Mouse (Mus musculus): ENCODE measurements around the gene Srp54a. TPM values are rescaled to one million over a fixed set of nuclear protein-coding genes. Genes with fewer than 3 reads are reported as not detected.
A peak's percentile ranks its signal among the peaks of the same experiment; 100 is the strongest.
"Not testable (repeated sequence)": the region's sequence is repeated elsewhere in the genome, so short reads cannot be mapped to it uniquely, and the experiment has no call there.

Gene Srp54a
- polyA plus RNA-seq, 1 experiment from 2014 or later, result 179 TPM

DNA sequence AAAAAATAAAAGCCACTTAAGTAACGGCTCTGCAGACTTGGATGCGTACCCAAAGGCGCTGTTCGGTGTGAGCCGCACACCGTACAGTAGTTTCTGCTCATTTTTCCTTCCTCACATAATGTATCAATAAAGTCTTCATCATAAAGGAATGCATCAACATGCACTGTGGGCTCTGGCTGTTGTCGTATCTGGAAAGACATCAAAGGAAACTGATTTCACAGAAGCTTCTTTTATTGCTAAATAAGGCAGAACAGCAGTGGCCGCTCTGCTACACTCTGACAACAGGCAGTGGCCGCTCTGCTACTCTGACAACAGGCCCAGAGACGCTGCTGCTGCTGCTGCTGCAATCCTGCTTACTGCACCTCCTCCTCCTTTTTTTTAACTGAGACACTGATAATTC, 19.1 kb upstream of the Srp54a start:
- ATAC-seq (ENCODE audit: insufficient number of reproducible peaks, insufficient read depth, low FRiP score, low TSS enrichment), result no peak
- no peaks in the 10 kb centered on the region for H3K9me3 ChIP-seq
- H3K27me3 ChIP-seq, result no peaks in the 10 kb centered on the region
- WGBS, result 82% methylated on average over 10 of the region's 10 CpGs
- no peaks in the 10 kb centered on the region for H3K4me1 ChIP-seq
- H3K36me3 ChIP-seq, result peaks cover 15% of the 10 kb centered on the region
- H3K4me2 ChIP-seq (replicated peaks), result no peak overlapping the region
- no peak overlapping the region for H3K4me3 ChIP-seq
- H3K27ac ChIP-seq, result no peak overlapping the region
- H3K9ac ChIP-seq, result no peak overlapping the region

DNA sequence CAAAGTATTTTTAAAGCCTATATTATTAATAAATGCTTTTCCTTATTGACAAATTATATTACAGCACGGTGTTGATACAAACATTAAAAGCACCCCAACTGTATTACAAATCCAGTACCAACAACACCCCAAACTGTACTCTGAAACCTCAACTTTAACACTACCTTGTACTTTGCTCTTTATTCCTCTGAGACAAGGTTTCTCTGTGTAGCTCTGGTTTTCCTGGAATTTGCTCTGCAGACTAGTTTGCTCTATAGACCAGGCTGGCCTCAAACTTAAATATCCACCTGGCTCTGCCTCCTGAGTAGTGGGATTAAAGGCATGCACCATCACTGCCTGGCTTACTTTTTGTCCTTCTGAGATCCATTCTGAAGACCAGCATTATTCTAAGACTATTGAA, 17.9 kb upstream of the Srp54a start:
- Histone ChIP-seq H3K4me2 (replicated peaks) (no peak overlapping the region), H3K27ac (no peak overlapping the region), H3K4me1 (no peaks in the 10 kb centered on the region), H3K9ac (no peak overlapping the region), H3K9me3 (no peaks in the 10 kb centered on the region), H3K36me3 (peaks cover 12% of the 10 kb centered on the region; the same call in 1 of the 2 replicates), H3K4me3 (no peak overlapping the region), H3K27me3 (no peaks in the 10 kb centered on the region)
- WGBS, result 80% methylated on average over 1 of the region's 1 CpGs
- no peak for ATAC-seq (ENCODE audit: insufficient number of reproducible peaks, insufficient read depth, low FRiP score, low TSS enrichment)

- H3K36me3 ChIP-seq, result 0 out of 2 replicates have a peak, but pooled peaks cover 8% of the 10 kb centered on the region
- no peak for ATAC-seq (ENCODE audit: insufficient number of reproducible peaks, insufficient read depth, low FRiP score, low TSS enrichment)
- H3K4me1 ChIP-seq, result no peaks in the 10 kb centered on the region
Measured at GRCm38 (mm10) chr12:55072495-55072894, 7.6 kb upstream of the Srp54a start.

DNA sequence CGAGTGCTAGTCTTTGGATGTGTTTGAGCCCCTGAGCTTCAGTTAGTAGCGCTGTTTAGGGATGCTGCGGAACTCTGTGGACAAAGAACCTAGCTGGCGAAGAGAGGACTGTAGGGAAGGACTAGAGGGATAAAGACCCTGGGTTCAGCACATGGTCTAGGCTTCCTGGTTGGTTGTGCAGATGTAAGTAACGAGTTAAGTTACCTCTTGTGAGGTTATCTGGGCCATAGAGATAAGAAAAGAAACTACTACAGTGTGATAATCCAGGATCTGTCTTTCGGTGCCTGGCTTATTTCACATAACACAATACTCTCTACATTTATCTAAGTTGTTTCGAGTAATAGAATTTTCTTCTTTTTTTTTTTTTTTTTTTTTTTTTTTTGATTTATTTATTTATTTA, 6.4 kb upstream of the Srp54a start:
- no peak overlapping the region for H3K9ac ChIP-seq
- 93% methylated on average over 7 of the region's 7 CpGs for WGBS

More at GRCm38 (mm10) chr12:55072495-55072894, 7.6 kb upstream of the Srp54a start:
- WGBS, result 74% methylated on average over 4 of the region's 4 CpGs
- H3K9ac ChIP-seq, result no peak overlapping the region
- H3K27me3 ChIP-seq, result no peaks in the 10 kb centered on the region
- no peak overlapping the region for H3K4me2 ChIP-seq (replicated peaks)
- H3K27ac ChIP-seq, result no peak overlapping the region
- H3K9me3 ChIP-seq, result no peaks in the 10 kb centered on the region
- H3K4me3 ChIP-seq, result no peak overlapping the region

GRCm38 (mm10) chr12:55075296-55075695, 4.8 kb upstream of the Srp54a start:
- no peaks in the 10 kb centered on the region for H3K36me3 ChIP-seq
- no peak overlapping the region for H3K9ac ChIP-seq
- H3K4me3 ChIP-seq, result no peak overlapping the region
- no peaks in the 10 kb centered on the region for H3K27me3 ChIP-seq
- no peaks in the 10 kb centered on the region for H3K4me1 ChIP-seq
- 92% methylated on average over 2 of the region's 2 CpGs for WGBS
- no peak for ATAC-seq (ENCODE audit: insufficient number of reproducible peaks, insufficient read depth, low FRiP score, low TSS enrichment)
- no peaks in the 10 kb centered on the region for H3K9me3 ChIP-seq
- H3K4me2 ChIP-seq (replicated peaks), result no peak overlapping the region
- H3K27ac ChIP-seq, result no peak overlapping the region

More for the DNA sequence above, 6.4 kb upstream of the Srp54a start:
- Histone ChIP-seq H3K27ac (no peak overlapping the region), H3K4me1 (no peaks in the 10 kb centered on the region), H3K9me3 (no peaks in the 10 kb centered on the region), H3K27me3 (no peaks in the 10 kb centered on the region), H3K36me3 (no peaks in the 10 kb centered on the region), H3K4me2 (replicated peaks) (no peak overlapping the region), H3K4me3 (no peak overlapping the region)
- no peak for ATAC-seq (ENCODE audit: insufficient number of reproducible peaks, insufficient read depth, low FRiP score, low TSS enrichment)

GRCm38 (mm10) chr12:55078706-55079105, 1.4 kb upstream of the Srp54a start:
- H3K4me3 ChIP-seq, result not testable (repeated sequence)
- H3K4me2 ChIP-seq (replicated peaks), result peak overlapping the region; percentile 55; the same call in 1 of the 2 replicates
- WGBS, result 45% methylated on average over 2 of the region's 2 CpGs

GRCm38 (mm10) chr12:55080601-55080942, 510 bp downstream of the Srp54a start:
- H3K27me3 ChIP-seq, H3K4me1 ChIP-seq, H3K9me3 ChIP-seq, H3K36me3 ChIP-seq: not testable (repeated sequence)
- under 1% methylated on average over 25 of the region's 25 CpGs for WGBS
- Histone ChIP-seq H3K27ac (peak overlapping the region; percentile 91), H3K4me2 (replicated peaks) (peak overlapping the region; percentile 42), H3K4me3 (peak overlapping the region; percentile 73), H3K9ac (peak overlapping the region; percentile 77)
- peak; percentile 49 for ATAC-seq (ENCODE audit: insufficient number of reproducible peaks, insufficient read depth, low FRiP score, low TSS enrichment)

More at GRCm38 (mm10) chr12:55078706-55079105, 1.4 kb upstream of the Srp54a start:
- H3K4me1 ChIP-seq; H3K9me3 ChIP-seq; H3K36me3 ChIP-seq; H3K9ac ChIP-seq; ATAC-seq (ENCODE audit: insufficient number of reproducible peaks, insufficient read depth, low FRiP score, low TSS enrichment); H3K27ac ChIP-seq; H3K27me3 ChIP-seq: not testable (repeated sequence)

DNA sequence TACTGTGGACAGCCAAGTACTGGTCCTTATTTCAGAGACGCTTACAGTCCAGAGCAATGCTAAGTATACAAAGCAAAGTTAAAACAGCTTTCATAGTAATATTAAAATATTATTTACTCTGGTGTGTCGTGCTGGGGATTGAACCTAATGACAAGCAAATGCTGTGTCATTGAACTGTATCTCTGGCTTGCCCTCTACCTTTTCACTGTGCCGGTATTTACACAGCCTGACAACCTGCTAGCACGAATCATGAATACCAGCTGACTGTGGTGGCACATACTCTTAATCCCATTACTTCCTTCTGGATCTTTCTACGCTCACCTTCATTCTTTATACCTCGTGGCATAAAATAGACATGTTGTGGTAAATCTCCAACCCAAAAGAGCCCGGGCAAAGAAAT, 12.1 kb downstream of the Srp54a start:
- H3K27ac ChIP-seq; H3K9ac ChIP-seq; ATAC-seq (ENCODE audit: insufficient number of reproducible peaks, insufficient read depth, low FRiP score, low TSS enrichment); H3K27me3 ChIP-seq; H3K4me3 ChIP-seq; H3K36me3 ChIP-seq; H3K4me2 ChIP-seq (replicated peaks); H3K4me1 ChIP-seq; H3K9me3 ChIP-seq: not testable (repeated sequence)
- 100% methylated on average over 1 of the region's 7 CpGs for WGBS

- WGBS, result no CpG with 5 or more reads among the region's 7 CpGs
- not testable (repeated sequence) for H3K4me3 ChIP-seq; H3K9ac ChIP-seq; H3K36me3 ChIP-seq; H3K9me3 ChIP-seq; H3K27ac ChIP-seq; H3K27me3 ChIP-seq; H3K4me2 ChIP-seq (replicated peaks); ATAC-seq (ENCODE audit: insufficient number of reproducible peaks, insufficient read depth, low FRiP score, low TSS enrichment); H3K4me1 ChIP-seq
Measured at GRCm38 (mm10) chr12:55112616-55113015, 32.6 kb downstream of the Srp54a start.

DNA sequence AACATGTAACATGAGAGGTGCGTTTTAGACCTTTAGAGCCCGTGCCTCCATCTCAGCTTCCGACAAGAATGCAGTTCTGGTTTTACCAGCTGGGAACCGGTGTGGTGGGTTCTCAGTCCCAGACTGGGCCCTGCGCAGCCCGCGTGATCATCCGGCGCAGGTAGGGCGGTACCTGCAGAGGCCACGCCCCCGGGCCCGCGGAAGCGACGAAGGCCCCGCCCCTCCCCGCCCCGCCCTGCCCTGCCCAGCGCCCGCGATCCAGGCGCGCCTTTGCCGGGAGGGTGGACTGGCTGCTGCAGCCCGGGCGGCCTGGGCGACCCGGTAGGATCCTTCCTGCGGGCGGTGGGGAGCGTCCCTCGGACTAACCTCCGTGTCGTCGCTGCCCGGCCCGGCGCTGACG, 44.2 kb downstream of the Srp54a start, which contains the start of gene Fam177a:
TSS of gene Fam177a (plus strand) at position 228 of the 400 bp plus-strand sequence.
- not testable (repeated sequence) for H3K9me3 ChIP-seq; H3K36me3 ChIP-seq; H3K27ac ChIP-seq; H3K4me2 ChIP-seq (replicated peaks); H3K4me1 ChIP-seq; H3K27me3 ChIP-seq; H3K4me3 ChIP-seq; H3K9ac ChIP-seq
- no CpG with 5 or more reads among the region's 40 CpGs for WGBS
- ATAC-seq (ENCODE audit: insufficient number of reproducible peaks, insufficient read depth, low FRiP score, low TSS enrichment), result peak; percentile 91

DNA sequence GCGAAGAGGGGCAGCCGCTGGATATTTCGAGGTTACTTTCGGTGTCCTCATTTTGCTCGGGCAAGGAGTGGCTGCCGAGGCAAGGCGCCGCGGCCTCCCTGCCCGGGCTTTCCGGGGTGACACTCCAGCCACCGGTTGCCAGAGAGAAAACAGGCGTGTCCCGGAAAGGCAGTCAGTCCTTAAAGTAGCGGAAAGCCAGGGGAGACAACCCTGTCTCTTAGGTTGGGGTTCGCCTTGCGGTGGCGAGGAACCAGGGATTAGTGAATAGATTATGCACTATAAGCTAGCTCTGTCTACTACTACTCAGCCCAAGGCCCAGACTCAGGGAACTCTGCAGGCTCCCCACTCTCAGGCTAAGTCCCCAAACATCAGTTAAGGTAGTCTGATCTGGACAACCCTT, 44.7 kb downstream of the Srp54a start:
- H3K27ac ChIP-seq; H3K27me3 ChIP-seq; H3K4me3 ChIP-seq; H3K36me3 ChIP-seq; H3K9ac ChIP-seq; H3K9me3 ChIP-seq; H3K4me2 ChIP-seq (replicated peaks); H3K4me1 ChIP-seq: not testable (repeated sequence)
- no CpG with 5 or more reads among the region's 18 CpGs for WGBS
- peak; percentile 32 for ATAC-seq (ENCODE audit: insufficient number of reproducible peaks, insufficient read depth, low FRiP score, low TSS enrichment)

DNA sequence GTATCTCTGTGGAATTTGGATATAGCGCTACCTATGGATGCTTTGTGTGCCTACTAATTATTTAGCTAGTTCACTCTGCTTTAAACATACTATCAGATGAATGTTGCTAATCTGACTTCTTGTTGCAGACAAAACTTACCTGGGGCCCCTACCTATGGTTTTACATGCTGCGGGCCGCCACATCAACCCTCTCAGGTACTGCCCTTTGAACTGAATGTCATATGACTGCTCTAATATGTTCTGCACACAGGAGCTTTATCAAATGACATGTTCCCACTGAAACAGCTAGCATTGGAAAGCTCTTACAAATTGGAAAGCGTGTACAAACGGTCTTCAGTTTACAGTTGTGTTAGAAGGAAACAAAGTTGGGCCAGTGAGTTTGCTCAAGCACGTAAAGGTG, 55.5 kb downstream of the Srp54a start:
- not testable (repeated sequence) for ATAC-seq (ENCODE audit: insufficient number of reproducible peaks, insufficient read depth, low FRiP score, low TSS enrichment); H3K4me3 ChIP-seq; H3K27ac ChIP-seq; H3K27me3 ChIP-seq; H3K4me1 ChIP-seq; H3K9ac ChIP-seq; H3K36me3 ChIP-seq; H3K4me2 ChIP-seq (replicated peaks); H3K9me3 ChIP-seq
- WGBS, result no CpG with 5 or more reads among the region's 6 CpGs

DNA sequence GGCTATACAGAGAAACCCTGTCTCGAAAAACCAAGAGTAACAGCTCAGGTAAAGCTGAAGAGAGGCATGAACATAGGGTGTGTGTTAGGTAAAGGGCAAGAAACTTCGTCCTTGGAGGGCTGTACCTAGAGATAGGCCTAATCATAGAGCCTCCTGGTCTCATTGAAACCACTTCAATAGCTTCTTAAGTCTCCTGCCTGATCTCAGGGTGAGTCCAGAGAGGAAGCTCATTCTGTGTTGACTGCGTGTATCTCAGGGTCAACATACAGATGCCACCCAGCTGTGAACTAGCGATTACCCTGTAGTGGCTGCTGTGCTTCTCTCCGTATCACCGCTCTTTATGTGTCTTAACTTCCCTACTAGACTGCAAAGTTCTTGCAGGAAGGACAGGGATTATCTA, 57.8 kb downstream of the Srp54a start:
- H3K36me3 ChIP-seq; H3K27me3 ChIP-seq; H3K9me3 ChIP-seq; H3K9ac ChIP-seq; ATAC-seq (ENCODE audit: insufficient number of reproducible peaks, insufficient read depth, low FRiP score, low TSS enrichment); H3K4me1 ChIP-seq; H3K4me2 ChIP-seq (replicated peaks); H3K27ac ChIP-seq; H3K4me3 ChIP-seq: not testable (repeated sequence)
- WGBS, result no CpG with 5 or more reads among the region's 6 CpGs

Data from embryonic facial prominence, embryonic 12.5 days (tissue).